Mouse (Mus musculus): ENCODE measurements around the gene Dhrs7c. TPM values are rescaled to one million over a fixed set of nuclear protein-coding genes. Genes with fewer than 3 reads are reported as not detected.

The Dhrs7c gene
- polyA plus RNA-seq, 1 experiment: not detected

DNA sequence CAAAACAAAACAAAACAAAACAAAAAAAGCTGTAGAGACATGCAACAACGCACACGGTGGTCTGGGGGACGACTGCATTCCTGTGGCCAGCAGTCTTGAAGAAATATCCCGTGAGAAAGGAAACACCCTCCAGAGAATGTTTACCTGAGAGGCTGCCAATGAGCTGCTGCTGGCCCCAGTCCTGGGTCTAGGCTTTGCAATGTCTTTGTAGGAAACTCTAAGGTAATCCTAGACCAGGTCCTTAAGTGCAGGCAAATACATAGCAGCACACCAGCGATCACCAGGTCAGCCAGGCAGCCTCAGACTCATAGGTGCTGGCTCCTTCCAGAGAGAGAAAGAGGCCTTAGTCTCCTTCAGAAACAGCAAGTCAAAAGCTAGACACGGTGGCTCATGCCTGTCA lies 56.0 kb downstream of the Dhrs7c start:
- 67% methylated on average over 6 of the region's 6 CpGs for WGBS
- H3K27ac ChIP-seq (ENCODE audit: control insufficient read depth, insufficient read depth, low read depth, low read length, poor library complexity): no peak overlapping the region
- H3K4me3 ChIP-seq (replicated peaks; ENCODE audit: control insufficient read depth, low read depth, low read length): no peak overlapping the region
- no peaks in the 10 kb centered on the region for H3K4me1 ChIP-seq (ENCODE audit: control insufficient read depth, insufficient read depth, low read length)
- TF ChIP-seq POLR2A (IDR thresholded peaks at IDR 0.05; ENCODE audit: borderline replicate concordance, control insufficient read depth, low read depth, low read length): no peak

DNA sequence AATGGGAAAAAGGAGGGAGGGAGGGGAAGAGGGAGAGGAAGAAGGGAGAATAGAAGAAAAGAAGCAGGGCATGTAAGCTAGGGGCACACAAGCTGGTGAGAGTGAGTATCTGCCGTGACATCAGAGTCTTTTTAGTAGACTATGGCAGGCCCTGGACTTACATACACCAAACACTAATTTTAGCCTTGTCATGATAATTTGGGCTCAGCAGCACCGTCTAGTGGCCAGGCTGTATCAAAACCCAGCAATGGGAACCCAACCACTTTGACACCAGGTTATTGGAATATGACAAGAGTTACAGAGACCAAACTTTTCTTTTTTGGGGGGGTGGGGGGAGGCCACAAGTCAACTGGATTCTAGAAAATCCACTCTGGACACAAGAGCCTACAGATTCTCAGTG lies 57.0 kb downstream of the Dhrs7c start:
- TF ChIP-seq CTCF (IDR thresholded peaks at IDR 0.05; ENCODE audit: control insufficient read depth, insufficient read depth, low read length) (peak; percentile 34; the same call in 1 of the 2 replicates), POLR2A (IDR thresholded peaks at IDR 0.05; ENCODE audit: borderline replicate concordance, control insufficient read depth, low read depth, low read length) (no peak)
- 10% methylated on average over 2 of the region's 2 CpGs for WGBS
- H3K4me1 ChIP-seq (ENCODE audit: control insufficient read depth, insufficient read depth, low read length): no peaks in the 10 kb centered on the region
- H3K4me3 ChIP-seq (replicated peaks; ENCODE audit: control insufficient read depth, low read depth, low read length): no peak overlapping the region
- no peak overlapping the region for H3K27ac ChIP-seq (ENCODE audit: control insufficient read depth, insufficient read depth, low read depth, low read length, poor library complexity)

GRCm38 (mm10) chr11:67858518-67858917 lies 60.5 kb downstream of the Dhrs7c start:
- Histone ChIP-seq H3K27ac (ENCODE audit: control insufficient read depth, insufficient read depth, low read depth, low read length, poor library complexity) (no peak overlapping the region), H3K4me3 (replicated peaks; ENCODE audit: control insufficient read depth, low read depth, low read length) (no peak overlapping the region), H3K4me1 (ENCODE audit: control insufficient read depth, insufficient read depth, low read length) (no peaks in the 10 kb centered on the region)
- 76% methylated on average over 9 of the region's 9 CpGs for WGBS
- no peak for TF ChIP-seq POLR2A (IDR thresholded peaks at IDR 0.05; ENCODE audit: borderline replicate concordance, control insufficient read depth, low read depth, low read length)
- TF ChIP-seq CTCF (IDR thresholded peaks at IDR 0.05; ENCODE audit: control insufficient read depth, insufficient read depth, low read length): no peak

DNA sequence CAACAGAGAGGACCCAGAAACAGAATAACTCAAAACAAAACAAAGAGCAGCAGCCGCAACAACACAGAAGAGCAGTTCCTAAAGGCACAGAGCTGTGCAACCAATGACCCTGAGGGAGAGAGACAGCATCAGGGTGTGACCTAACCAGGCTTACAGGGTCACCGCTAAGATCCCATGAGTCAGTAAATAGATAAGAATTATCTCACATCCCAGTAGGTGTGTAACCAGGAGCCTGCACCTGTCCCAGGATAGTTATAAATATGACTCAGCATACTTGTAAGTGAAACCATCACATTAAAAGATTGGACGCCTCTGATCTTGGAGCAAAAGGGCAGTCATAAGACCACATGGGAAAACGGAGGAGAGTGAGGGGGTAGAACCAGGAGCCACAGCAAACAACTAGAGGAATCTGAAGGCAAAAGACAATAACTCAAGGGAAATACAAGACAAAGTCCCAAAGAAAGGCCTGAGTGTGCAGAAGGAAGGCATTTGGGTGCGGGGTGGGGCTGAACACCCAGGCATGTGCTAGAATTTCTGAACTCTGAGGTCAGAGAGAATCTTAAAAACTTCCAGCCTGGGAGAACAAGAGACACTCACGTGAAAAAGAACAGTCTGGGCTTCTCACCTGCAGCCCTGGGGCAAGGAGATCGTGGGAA lies 62.9 kb downstream of the Dhrs7c start:
- Histone ChIP-seq H3K4me3 (replicated peaks; ENCODE audit: control insufficient read depth, low read depth, low read length) (no peak overlapping the region), H3K27ac (ENCODE audit: control insufficient read depth, insufficient read depth, low read depth, low read length, poor library complexity) (no peak overlapping the region), H3K4me1 (ENCODE audit: control insufficient read depth, insufficient read depth, low read length) (no peaks in the 10 kb centered on the region)
- TF ChIP-seq CTCF (IDR thresholded peaks at IDR 0.05; ENCODE audit: control insufficient read depth, insufficient read depth, low read length) (no peak), POLR2A (IDR thresholded peaks at IDR 0.05; ENCODE audit: borderline replicate concordance, control insufficient read depth, low read depth, low read length) (no peak)
- 57% methylated on average over 7 of the region's 7 CpGs for WGBS

DNA sequence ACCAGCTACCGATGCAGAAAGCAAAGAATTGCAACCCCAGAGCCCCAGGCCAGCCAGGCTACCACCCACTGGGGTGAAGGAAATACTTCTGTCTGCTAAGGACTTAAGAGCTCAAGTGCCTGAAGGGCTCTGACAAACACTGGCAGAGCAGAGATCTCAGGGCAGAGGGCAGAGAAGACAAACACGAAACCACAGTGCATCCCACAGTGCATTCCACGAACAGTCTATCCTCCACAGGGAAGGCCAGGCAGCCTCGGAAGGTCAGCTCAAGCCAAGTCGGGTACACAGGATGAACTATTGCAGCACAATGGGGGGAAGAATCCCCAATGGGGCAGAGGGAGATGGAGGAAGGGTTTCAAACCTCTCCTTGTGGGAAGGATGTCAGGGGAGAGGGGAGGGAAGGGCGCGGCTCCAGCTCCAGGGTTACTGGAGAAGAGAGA lies 63.4 kb downstream of the Dhrs7c start:
- WGBS: 6% methylated on average over 7 of the region's 7 CpGs
- Histone ChIP-seq H3K4me1 (ENCODE audit: control insufficient read depth, insufficient read depth, low read length) (no peaks in the 10 kb centered on the region), H3K27ac (ENCODE audit: control insufficient read depth, insufficient read depth, low read depth, low read length, poor library complexity) (no peak overlapping the region), H3K4me3 (replicated peaks; ENCODE audit: control insufficient read depth, low read depth, low read length) (no peak overlapping the region)
- TF ChIP-seq POLR2A (IDR thresholded peaks at IDR 0.05; ENCODE audit: borderline replicate concordance, control insufficient read depth, low read depth, low read length) (no peak), CTCF (IDR thresholded peaks at IDR 0.05; ENCODE audit: control insufficient read depth, insufficient read depth, low read length) (no peak)

GRCm38 (mm10) chr11:67865100-67865499 lies 67.1 kb downstream of the Dhrs7c start:
- Histone ChIP-seq H3K4me1 (ENCODE audit: control insufficient read depth, insufficient read depth, low read length) (no peaks in the 10 kb centered on the region), H3K27ac (ENCODE audit: control insufficient read depth, insufficient read depth, low read depth, low read length, poor library complexity) (no peak overlapping the region), H3K4me3 (replicated peaks; ENCODE audit: control insufficient read depth, low read depth, low read length) (no peak overlapping the region)
- 77% methylated on average over 5 of the region's 5 CpGs for WGBS
- TF ChIP-seq CTCF (IDR thresholded peaks at IDR 0.05; ENCODE audit: control insufficient read depth, insufficient read depth, low read length) (no peak), POLR2A (IDR thresholded peaks at IDR 0.05; ENCODE audit: borderline replicate concordance, control insufficient read depth, low read depth, low read length) (no peak)

Other genes starting within 250 kb of the Dhrs7c start
- gene Rcvrn, start 102.9 kb upstream of the Dhrs7c start, polyA plus RNA-seq (2011; ENCODE audit: insufficient read depth, insufficient read length, low replicate concordance, missing spikeins): not detected in 2 replicates
- gene Glp2r, start 27.0 kb upstream of the Dhrs7c start, polyA plus RNA-seq (2011; ENCODE audit: insufficient read depth, insufficient read length, low replicate concordance, missing spikeins): not detected in 2 replicates
- gene Gsg1l2, start 23.6 kb upstream of the Dhrs7c start, polyA plus RNA-seq (2011; ENCODE audit: insufficient read depth, insufficient read length, low replicate concordance, missing spikeins): not detected in 2 replicates
- not detected in 2 replicates for gene Usp43, start 124.0 kb downstream of the Dhrs7c start, polyA plus RNA-seq (2011; ENCODE audit: insufficient read depth, insufficient read length, low replicate concordance, missing spikeins)
- gene Cfap52, start 167.5 kb downstream of the Dhrs7c start, polyA plus RNA-seq (2011; ENCODE audit: insufficient read depth, insufficient read length, low replicate concordance, missing spikeins): not detected in 2 replicates
- gene Stx8, start 168.0 kb downstream of the Dhrs7c start, polyA plus RNA-seq (2011; ENCODE audit: insufficient read depth, insufficient read length, low replicate concordance, missing spikeins): 13.0 and 20.1 TPM in 2 replicates